Mouse (Mus musculus): ENCODE results near the gene Calhm3. TPM values are rescaled to one million over a fixed set of nuclear protein-coding genes. Genes with fewer than 3 reads are reported as not detected.

Gene Calhm3
- total RNA-seq (2014; fragmentation: Nextera tagmentation) (not detected in 2 replicates), total RNA-seq (2017) (not detected in 2 replicates)

- ATAC-seq (replicated peaks; ENCODE audit: poor library complexity, severe bottlenecking) = no peak
Observed at GRCm38 (mm10) chr19:47157664-47158063, at the start of gene Calhm3. Calhm3 (minus strand) TSS chr19:47157764.

- ATAC-seq (replicated peaks; ENCODE audit: poor library complexity, severe bottlenecking) = no peak
Observed at GRCm38 (mm10) chr19:47206126-47206525, 48.6 kb upstream of the Calhm3 start.

- ATAC-seq (replicated peaks; ENCODE audit: poor library complexity, severe bottlenecking) = no peak
Observed at GRCm38 (mm10) chr19:47204653-47205052, 47.1 kb upstream of the Calhm3 start.

GRCm38 (mm10) chr19:47203042-47203441, 45.5 kb upstream of the Calhm3 start:
- ATAC-seq (replicated peaks; ENCODE audit: poor library complexity, severe bottlenecking) = no peak

GRCm38 (mm10) chr19:47202429-47202828, 44.9 kb upstream of the Calhm3 start:
- no peak for ATAC-seq (replicated peaks; ENCODE audit: poor library complexity, severe bottlenecking)

- ATAC-seq (replicated peaks; ENCODE audit: poor library complexity, severe bottlenecking) = no peak
Observed at GRCm38 (mm10) chr19:47201972-47202371, 44.4 kb upstream of the Calhm3 start.

- no peak for ATAC-seq (replicated peaks; ENCODE audit: poor library complexity, severe bottlenecking)
Observed at GRCm38 (mm10) chr19:47198671-47199350, 41.2 kb upstream of the Calhm3 start.

GRCm38 (mm10) chr19:47192158-47192557, 34.6 kb upstream of the Calhm3 start:
- no peak for ATAC-seq (replicated peaks; ENCODE audit: poor library complexity, severe bottlenecking)

- no peak for ATAC-seq (replicated peaks; ENCODE audit: poor library complexity, severe bottlenecking)
Observed at GRCm38 (mm10) chr19:47188515-47189128, 31.1 kb upstream of the Calhm3 start.

GRCm38 (mm10) chr19:47186514-47187275, 29.1 kb upstream of the Calhm3 start:
- no peak for ATAC-seq (replicated peaks; ENCODE audit: poor library complexity, severe bottlenecking)

GRCm38 (mm10) chr19:47184736-47185135, 27.2 kb upstream of the Calhm3 start:
- no peak for ATAC-seq (replicated peaks; ENCODE audit: poor library complexity, severe bottlenecking)

- ATAC-seq (replicated peaks; ENCODE audit: poor library complexity, severe bottlenecking) = no peak
Observed at GRCm38 (mm10) chr19:47184221-47184620, 26.7 kb upstream of the Calhm3 start.

GRCm38 (mm10) chr19:47180011-47180410, 22.4 kb upstream of the Calhm3 start:
- ATAC-seq (replicated peaks; ENCODE audit: poor library complexity, severe bottlenecking) = no peak

- no peak for ATAC-seq (replicated peaks; ENCODE audit: poor library complexity, severe bottlenecking)
Observed at GRCm38 (mm10) chr19:47179272-47179809, 21.8 kb upstream of the Calhm3 start.

GRCm38 (mm10) chr19:47178431-47179271, 21.1 kb upstream of the Calhm3 start, which contains the start of gene Neurl1a:
Neurl1a (plus strand) TSS chr19:47178820.
- ATAC-seq (replicated peaks; ENCODE audit: poor library complexity, severe bottlenecking) = peak; percentile 35

- peak; percentile 33; the same call in 1 of the 2 replicates for ATAC-seq (replicated peaks; ENCODE audit: poor library complexity, severe bottlenecking)
Observed at GRCm38 (mm10) chr19:47178001-47178400, 20.4 kb upstream of the Calhm3 start.

GRCm38 (mm10) chr19:47176916-47177505, 19.4 kb upstream of the Calhm3 start:
- no peak for ATAC-seq (replicated peaks; ENCODE audit: poor library complexity, severe bottlenecking)

GRCm38 (mm10) chr19:47175472-47175871, 17.9 kb upstream of the Calhm3 start:
- no peak for ATAC-seq (replicated peaks; ENCODE audit: poor library complexity, severe bottlenecking)

GRCm38 (mm10) chr19:47174515-47174914, 17.0 kb upstream of the Calhm3 start:
- peak; percentile 52; the same call in 1 of the 2 replicates for ATAC-seq (replicated peaks; ENCODE audit: poor library complexity, severe bottlenecking)

Measured in granulocyte monocyte progenitor cell, adult 5-6 weeks (primary cell).